Mouse (Mus musculus): ENCODE measurements around the gene Dolpp1. TPM values are rescaled to one million over a fixed set of nuclear protein-coding genes. Genes with fewer than 3 reads are reported as not detected.

The Dolpp1 gene
- total RNA-seq, 2 experiments from 2014 or later: 23.9 to 30.9 TPM

DNA sequence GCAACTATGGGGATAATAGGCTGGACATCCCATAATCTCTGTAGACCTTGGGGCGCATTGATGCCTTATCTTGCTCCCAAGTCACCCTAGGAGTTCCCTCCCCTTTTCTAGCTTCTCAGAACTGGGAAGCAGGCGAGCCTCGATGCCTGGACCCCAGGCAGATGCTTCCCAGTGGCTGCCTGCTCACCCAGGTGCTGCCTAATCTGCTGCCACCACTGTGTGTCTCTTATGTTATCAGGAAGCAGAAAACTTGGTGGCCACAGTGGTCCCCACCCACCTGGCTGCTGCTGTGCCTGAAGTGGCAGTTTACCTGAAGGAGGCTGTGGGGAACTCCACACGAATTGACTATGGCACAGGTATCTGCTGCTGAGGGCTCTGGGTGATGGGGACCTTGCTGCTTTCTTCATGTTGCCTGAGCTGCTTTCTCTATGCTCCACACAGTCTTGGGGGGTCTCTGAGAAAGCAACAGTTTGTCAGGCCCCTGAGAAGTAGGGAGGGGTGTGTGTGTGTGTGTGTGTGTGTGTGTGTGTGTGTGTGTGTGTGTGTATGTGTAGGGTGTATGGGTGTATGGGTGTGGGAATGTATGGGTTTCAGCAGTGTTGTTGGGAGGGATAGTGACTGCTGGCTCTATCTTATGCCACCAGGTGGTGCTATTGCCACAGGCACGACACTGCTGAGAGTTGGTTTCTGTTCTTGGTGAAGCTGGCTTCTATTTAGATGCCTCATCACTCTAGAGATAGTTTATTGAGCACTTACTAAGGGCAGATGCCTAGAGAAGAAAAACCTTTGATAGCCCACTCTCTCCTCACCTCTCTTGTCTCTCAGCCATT, 43.5 kb downstream of the Dolpp1 start:
- DNase-seq (ENCODE audit: low spot score in 2 of 2): peak; percentile 81 to 84
- intact Hi-C loops (cut with DNase I): loop anchor here (1.0 to 5.0 kb wide), 2 partner anchors 361 to 497 kb away; no protein-coding TSS in a partner anchor

DNA sequence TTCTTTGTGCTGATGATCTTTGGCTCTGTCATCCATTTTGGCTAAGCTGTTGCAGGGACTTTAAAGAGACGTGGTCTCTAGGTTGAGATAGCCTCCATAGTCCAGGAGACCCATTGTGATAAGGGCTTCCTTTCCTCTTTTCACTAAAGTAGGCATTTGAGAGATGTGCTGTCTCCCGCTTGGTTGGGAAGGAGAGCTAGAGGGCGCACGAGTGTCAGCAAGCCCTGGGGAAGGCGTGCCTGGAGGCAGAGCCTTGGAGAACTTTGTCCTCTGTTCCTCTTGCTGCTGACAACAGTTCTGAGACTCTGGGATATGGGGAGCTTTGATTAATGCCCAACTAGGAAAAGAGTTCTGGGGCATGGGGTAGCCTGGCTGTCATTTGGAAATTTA, 44.1 kb downstream of the Dolpp1 start:
- no peak for DNase-seq (ENCODE audit: low spot score in 2 of 2)
- intact Hi-C loops (cut with DNase I): loop anchor here (1.0 to 5.0 kb wide), 2 partner anchors 360 to 496 kb away; no protein-coding TSS in a partner anchor

DNA sequence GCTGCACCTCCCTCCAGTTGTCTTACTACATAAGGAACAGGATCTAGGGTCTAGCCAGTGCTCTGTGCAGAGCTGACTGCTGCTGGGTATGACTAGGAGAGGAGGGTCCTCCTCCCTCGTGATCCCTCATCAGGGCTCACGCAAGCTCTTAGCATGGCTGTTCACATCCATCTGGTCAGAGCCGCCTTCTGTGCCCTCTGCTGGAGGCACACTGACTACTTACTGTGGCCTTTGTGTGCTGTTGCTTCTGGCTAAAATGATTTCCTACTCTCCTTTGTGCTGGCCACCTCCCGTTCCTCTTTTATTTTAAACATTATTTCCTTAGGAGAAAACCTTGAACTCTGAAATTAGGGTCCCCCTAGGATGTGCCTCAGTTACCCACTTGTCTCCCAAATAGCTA, 44.8 kb downstream of the Dolpp1 start:
- DNase-seq (ENCODE audit: low spot score in 2 of 2): no peak
- intact Hi-C loops (cut with DNase I): loop anchor here (1.0 to 5.0 kb wide), 2 partner anchors 359 to 495 kb away; no protein-coding TSS in a partner anchor

GRCm38 (mm10) chr2:30437791-30438190, 45.7 kb downstream of the Dolpp1 start:
- intact Hi-C loops (cut with DNase I): loop anchor here (5.0 kb wide), 1 partner anchor 495 kb away; no protein-coding TSS in a partner anchor
- no peak for DNase-seq (ENCODE audit: low spot score in 2 of 2)

- no peak for DNase-seq (ENCODE audit: low spot score in 2 of 2)
- intact Hi-C loops (cut with DNase I): loop anchor here (2.0 to 5.0 kb wide), 3 partner anchors 31 to 493 kb away; no protein-coding TSS in a partner anchor
Measured at GRCm38 (mm10) chr2:30439631-30440030, 47.6 kb downstream of the Dolpp1 start.

GRCm38 (mm10) chr2:30440211-30440700, 48.2 kb downstream of the Dolpp1 start:
- DNase-seq (ENCODE audit: low spot score in 2 of 2): no peak
- intact Hi-C loops (cut with DNase I): loop anchor here (2.0 kb wide), 2 partner anchors 31 to 355 kb away; no protein-coding TSS in a partner anchor

DNA sequence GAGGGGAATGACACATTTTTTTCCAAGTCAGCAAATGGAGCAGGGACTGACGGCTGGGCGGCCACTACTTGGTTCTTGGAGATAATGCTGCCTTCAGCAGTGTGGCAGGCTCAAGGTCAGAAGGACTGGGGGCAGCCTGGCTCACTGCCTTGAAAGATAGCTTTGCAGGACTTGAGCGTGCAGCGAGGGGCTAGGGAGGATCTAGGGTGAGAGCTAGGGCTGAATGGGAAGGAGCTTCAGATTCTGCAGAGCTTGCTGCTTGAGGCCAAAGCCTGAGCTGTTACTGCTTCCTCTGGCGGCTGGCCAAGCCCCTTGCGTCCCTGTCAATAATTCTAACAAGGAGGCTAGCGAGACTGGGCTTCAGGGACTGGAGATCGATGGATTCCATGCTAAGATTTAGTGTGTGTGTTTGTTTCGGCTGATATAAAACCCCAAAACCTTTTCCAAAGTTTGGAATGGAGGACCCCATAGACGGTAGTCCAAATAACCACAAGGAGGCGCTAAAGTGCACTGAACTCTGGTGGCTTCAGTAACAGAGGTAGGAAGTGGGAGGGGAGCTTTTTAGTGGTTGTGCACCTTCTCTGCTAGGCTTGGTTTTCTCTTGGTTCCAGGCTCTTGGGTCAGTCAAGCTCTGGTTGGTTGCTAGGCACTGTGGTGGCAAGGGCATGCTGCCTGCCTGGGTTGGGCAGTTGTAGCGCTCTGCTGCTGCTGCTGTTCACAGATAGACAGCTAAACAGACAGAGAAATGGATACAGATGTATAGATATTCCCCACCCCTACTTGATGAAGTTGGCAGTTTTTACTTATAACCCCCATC, 48.9 kb downstream of the Dolpp1 start:
- peak; percentile 69 to 90 for DNase-seq (ENCODE audit: low spot score in 2 of 2)
- intact Hi-C loops (cut with DNase I): loop anchor here (2.0 kb wide), 2 partner anchors 30 to 354 kb away; no protein-coding TSS in a partner anchor

- intact Hi-C loops (cut with DNase I): loop anchor here (2.0 kb wide), 2 partner anchors 29 to 353 kb away; no protein-coding TSS in a partner anchor
- peak; percentile 74 to 91 for DNase-seq (ENCODE audit: low spot score in 2 of 2)
Measured at GRCm38 (mm10) chr2:30441518-30442497, 49.8 kb downstream of the Dolpp1 start.

- no peak for DNase-seq (ENCODE audit: low spot score in 2 of 2)
- intact Hi-C loops (cut with DNase I): no loop called here
Measured at GRCm38 (mm10) chr2:30442498-30442890, 50.4 kb downstream of the Dolpp1 start.

DNA sequence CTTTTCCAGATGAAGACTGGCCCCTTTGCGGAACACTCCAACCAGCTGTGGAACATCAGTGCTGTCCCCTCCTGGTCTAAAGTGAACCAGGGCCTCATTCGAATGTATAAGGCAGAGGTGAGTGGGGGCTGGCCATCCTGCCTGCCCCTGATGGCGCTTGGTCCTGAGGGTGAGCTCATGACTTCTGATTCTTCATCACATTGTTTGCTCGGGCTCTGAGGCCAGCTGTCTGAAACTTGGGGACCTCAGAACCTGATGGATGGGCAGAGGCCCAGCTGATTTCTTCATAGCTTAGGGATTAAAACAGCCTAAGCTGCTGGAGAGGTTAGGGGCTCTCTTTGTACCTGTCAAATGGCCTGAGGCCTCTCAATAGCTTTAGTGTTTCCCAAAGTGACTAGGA, 51.2 kb downstream of the Dolpp1 start:
- DNase-seq (ENCODE audit: low spot score in 2 of 2): no peak
- intact Hi-C loops (cut with DNase I): no loop called here

DNA sequence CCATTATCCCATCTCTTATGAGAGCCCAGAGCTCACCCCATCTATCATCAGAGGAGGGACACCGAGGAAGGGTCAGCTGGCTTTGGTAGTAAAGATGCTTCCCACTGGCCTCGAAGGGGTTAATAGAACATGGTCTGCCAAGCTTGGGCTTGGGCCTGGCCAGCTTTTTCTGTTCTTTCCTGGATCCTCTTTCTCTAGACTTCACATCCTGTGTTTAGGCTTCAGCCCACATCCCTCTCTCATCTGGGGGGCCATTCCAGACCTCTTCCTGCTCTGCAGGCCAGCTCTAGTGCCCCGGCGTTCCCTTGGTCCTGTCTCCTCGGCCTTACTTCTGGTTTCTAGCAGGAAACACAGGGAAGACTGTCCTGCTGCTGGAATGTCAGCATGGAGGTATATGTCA, 52.0 kb downstream of the Dolpp1 start:
- intact Hi-C loops (cut with DNase I): no loop called here
- no peak for DNase-seq (ENCODE audit: low spot score in 2 of 2)

DNA sequence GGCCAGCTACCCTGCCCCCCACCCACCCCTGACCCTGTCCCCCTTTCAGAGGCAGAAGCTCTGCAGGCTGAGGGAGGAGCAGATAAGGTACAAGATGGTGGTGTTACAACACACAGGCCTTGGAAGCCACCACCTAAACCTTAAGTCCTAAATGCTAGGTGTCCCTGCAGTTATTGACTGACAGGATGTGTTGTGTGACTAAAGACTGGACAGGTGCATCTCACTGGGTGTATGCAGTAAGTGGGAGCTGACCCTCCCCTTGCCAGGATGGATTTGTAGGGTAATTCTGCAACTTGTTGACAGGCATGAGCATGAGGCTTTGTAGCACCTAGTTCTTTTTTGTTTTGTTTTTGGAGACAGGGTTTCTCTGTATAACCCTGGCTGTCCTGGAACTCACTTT, 52.4 kb downstream of the Dolpp1 start:
- intact Hi-C loops (cut with DNase I): no loop called here
- no peak for DNase-seq (ENCODE audit: low spot score in 2 of 2)

DNA sequence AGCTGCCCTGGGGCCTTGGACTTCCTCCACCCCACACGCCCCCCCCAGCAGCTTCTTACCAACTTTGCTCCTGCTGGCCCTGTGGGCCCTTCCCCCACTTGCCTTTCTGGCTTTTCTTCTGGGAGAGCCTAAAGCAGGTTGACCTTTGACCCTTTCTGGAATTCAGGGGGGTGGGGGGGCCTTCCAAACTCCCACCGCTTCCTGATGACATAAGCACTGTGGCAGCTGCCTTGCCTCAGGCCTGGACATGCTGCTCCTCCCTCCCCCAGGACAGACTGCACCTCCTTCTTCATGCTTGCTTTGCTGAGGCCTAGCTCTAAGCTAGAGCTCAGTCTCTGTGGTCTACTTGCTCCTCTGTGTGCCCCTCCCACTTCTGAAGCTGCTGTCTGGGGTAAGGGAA, 53.3 kb downstream of the Dolpp1 start:
- intact Hi-C loops (cut with DNase I): no loop called here
- no peak for DNase-seq (ENCODE audit: low spot score in 2 of 2)

DNA sequence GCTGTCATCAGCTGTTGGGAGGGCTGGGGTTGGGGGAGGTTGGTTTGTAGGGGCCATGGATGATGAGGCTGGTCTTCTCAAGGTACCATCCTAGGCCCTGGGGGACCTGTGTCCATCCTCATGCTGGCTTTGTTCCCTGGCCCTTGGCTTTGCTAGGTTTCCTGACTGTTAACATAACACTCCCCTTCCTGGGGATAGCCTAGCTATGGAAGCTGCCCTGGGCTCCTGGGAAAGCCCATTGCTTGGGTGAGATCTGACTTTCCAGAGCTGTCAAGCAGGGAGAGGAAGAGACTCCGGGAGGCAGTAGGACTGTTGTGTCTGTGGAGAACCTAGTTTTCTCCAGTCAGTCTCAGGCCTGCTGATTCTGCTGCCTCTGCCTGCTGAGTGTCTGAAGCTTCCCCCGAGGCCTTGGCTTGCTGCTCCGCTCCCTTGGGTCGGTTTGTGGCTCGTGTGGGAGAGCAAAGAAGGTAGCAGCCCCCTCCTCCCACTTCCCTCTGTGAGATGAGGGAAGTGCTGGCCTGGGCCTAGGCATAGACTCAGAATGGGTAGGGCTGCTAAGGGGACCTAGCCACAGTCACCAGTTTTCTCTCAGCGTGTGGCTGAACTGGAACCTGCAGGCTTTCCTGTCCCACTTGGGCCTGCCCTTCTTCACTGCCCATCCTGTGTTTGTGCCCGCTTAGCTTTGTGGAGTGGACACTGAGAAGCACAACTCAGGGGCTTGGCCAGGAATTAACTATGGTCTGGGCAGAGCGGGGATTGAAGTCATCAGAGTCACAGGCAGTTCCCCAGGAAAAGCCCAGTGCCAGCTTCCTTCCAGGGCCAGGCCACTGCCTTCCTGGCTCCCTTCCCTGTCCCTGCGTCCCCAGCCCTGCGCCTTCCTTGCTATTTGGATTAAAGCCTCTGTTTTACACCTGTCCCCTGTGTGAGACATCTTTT, 55.1 kb downstream of the Dolpp1 start:
- intact Hi-C loops (cut with DNase I): no loop called here
- DNase-seq (ENCODE audit: low spot score in 2 of 2): no peak

DNA sequence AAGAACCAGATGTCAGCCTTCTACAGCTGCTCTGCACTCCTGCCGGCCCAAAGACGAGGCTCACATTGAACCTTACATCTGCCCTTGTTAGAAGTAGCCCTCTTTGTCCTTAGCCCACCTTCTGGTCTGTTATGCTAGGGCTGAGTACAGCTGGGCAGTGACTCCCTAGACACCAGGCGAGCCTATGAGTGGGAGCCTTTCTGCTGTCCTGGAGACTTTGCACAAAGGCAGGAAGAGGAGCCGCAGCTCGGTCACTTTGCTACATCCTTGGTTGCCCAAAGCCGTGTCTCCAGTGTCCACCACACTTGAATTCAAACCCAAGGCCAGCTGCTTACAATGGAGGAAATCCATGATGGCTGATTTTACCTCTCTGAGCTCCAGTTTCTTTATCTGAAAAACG, 56.3 kb downstream of the Dolpp1 start:
- DNase-seq (ENCODE audit: low spot score in 2 of 2): no peak
- intact Hi-C loops (cut with DNase I): no loop called here
